Mouse (Mus musculus): ENCODE results near the gene Iqca. TPM values are rescaled to one million over a fixed set of nuclear protein-coding genes. Genes with fewer than 3 reads are reported as not detected.

Iqca gene
- total RNA-seq, 2 experiments from 2014 or later: 0.79 to 0.88 TPM

DNA sequence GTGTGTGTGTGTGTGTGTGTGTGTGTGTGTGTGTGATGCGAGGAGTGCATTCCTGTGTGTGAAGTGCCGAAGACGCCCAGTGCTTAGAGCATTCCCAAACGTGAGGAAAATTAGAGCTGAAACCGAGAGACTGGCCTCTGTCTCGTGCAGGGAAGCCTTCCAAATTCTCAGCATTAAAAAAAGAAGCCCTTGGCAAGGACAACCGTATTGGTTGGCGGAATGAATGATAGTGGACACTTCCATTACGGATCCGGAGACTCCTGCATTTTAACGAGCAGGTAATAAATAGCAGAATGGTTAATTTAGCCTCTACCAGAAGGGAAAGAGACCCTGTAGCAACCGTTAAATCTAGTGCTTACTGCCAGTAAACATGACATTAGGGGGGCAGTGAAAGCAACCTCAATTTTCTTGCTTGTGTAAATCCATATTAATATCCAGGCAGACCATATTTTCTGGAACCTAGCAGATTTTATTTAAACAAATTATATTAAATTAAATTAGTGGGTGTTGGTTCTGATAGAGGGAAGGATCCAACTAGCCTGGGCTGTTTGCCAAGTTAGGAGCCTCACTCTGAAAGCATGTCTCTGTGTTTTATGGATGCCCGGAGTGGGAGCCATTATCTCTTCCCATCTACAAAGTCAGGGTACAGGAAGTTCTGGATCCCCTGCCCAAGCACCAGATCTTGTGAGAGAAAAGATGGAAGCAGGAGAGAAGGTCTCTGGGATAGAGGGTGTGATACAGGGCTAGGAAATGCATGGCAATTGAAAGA, 81.2 kb downstream of the Iqca start:
- DNase-seq: no peak
- intact Hi-C loops (cut with DNase I): no loop called here

DNA sequence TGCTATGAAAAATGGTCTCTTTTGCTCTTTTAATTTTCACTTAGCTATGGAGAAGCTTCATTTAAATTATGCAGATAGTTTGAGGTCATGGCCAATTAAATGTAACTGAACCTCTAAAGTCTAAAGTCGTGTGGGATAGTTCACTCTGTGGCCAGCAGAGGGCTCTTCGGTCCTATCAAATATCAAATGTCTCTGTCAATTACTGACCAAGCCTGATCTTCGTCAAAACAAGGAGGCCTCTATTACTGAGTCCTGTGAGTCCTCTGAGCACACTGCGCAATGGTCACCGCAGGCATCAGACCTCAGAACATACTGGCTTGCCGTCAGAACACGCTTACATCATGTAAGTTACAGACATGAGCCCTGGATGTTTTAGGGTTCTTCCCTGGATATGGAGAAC, 92.6 kb downstream of the Iqca start:
- peak; percentile 66 for DNase-seq
- intact Hi-C loops (cut with DNase I): loop anchor here (2.0 to 5.0 kb wide), 2 partner anchors 147 to 528 kb away; no protein-coding TSS in a partner anchor

DNA sequence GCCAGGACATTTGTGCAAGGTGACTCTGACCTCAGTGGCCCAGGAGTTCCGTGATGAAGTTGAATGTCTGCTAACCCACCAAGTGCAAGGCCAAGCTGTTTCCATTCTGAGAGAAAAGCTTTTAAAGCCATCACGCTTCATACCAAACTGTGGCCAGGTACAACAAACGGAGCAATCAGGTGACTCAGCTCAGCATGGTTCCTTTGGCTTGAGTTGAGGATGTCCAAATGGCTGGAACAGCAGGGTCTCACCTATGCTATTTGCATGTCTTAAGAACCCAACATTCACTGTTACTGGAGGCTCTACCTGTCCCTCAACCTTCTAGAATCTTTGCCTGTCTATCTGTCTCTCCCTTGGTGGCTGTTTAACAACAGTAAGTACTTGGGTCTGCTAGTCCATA, 93.1 kb downstream of the Iqca start:
- intact Hi-C loops (cut with DNase I): loop anchor here (2.0 to 5.0 kb wide), 2 partner anchors 147 to 529 kb away; no protein-coding TSS in a partner anchor
- no peak for DNase-seq

DNA sequence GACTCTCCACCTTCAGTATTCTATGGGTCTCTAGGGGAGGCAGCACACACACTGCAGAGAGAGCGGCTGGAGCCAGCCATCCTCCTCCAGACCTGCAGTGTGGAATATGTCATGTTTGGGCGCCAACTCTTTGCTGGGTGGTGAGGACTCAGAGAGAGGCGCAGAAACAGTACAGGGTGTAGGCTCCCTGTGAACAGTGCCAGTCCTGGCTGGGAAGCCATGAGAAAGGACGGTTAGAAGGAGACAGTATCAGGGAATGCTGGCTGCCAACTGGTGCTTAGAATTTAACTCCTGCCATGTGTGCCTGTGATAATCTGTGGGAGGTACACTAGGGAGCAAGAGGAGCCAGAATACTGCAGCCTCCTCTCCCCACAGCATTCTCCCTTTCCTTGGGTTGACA, 98.2 kb downstream of the Iqca start:
- DNase-seq: no peak
- intact Hi-C loops (cut with DNase I): no loop called here

DNA sequence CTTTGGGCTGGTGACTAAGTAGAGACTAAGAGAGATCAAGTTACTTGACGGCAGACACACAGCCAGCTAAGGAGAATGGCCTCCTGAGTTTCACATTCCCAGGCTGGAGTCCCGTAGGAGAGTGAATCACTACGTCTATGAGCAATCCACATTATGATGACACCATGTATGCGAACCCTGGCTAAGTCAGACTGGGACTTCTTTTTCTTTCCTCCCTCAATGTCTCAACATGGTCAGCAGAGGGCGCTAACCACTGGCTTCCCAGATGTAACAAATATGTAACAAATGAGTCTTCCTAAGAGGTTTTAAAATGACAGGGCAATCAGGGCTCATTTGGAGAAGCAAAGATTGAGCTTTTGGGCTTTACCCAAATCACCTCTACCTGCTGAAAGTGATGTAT, 101.9 kb downstream of the Iqca start:
- DNase-seq: peak; percentile 52
- intact Hi-C loops (cut with DNase I): no loop called here

DNA sequence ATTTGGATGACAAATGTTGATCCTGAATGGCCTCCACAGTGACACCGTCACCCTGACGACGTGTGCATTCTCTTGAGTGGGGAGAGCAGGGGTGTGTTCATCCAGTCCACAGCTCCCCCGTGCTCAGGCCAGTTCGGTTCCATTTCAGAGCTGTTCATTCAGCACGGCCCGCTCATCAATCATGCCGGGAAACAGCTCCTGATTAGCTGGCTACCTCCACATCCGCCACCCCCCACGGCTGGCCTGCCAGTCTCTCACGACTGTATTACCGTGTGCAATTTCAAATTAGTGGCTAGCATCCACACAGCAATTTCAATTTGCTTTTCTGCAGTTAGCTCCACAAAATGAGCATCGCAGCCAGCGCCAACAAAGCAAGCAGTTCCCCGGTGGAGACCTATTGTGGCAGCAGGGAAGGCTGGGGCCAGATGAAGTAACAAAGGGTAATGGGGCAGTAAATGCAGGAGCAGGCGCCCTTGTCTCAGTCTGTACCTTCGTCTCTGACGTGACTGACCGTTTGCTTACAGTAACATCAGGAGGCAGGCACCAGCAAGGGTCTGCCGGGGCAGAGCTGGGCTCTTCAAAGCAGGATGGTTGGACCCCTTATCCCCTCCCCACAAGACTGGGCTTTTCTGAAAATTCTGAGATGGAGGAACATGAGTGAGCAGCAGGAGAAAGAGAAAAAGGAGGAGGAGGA, 103.0 kb downstream of the Iqca start:
- intact Hi-C loops (cut with DNase I): no loop called here
- no peak for DNase-seq

DNA sequence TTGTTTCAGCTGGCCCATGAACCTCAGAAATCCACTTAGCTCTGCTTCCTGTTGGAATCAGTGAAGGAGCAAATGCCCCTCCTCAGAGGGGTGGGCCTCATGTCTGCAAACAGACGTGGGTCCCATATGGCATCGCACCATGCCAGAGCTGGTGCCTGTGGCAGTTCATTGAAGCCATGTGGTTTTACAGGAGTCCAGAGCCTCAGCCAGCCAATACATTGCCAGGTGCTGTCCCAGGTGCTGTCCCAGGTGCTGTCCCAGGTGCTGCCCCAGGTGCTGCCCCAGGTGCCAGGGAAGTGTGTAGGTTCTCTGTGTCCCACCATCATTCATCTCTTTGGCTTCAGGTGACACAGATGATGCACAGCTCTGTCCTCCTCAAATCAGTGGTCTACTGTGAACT, 124.9 kb downstream of the Iqca start:
- intact Hi-C loops (cut with DNase I): no loop called here
- DNase-seq: peak; percentile 47

DNA sequence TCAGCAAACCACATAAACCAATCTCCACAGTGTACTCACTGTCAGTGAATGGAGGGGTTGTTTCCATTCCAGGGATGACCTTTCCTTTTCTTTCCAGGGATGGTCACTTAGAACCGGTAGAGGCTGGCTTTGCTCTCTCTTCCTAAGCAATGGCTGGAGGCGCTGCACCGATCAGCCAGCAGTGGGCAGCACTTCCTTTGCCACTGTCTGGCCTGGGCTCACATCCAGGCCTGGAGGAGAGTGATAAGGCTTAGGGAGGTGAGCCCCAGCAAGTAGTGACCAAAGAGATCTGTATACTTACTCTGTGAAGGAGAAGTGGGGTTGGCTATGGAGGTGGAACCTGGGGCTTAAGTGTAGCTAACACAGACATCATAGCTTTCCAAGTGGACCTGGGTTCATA, 126.3 kb downstream of the Iqca start:
- intact Hi-C loops (cut with DNase I): no loop called here
- peak; percentile 47 for DNase-seq

DNA sequence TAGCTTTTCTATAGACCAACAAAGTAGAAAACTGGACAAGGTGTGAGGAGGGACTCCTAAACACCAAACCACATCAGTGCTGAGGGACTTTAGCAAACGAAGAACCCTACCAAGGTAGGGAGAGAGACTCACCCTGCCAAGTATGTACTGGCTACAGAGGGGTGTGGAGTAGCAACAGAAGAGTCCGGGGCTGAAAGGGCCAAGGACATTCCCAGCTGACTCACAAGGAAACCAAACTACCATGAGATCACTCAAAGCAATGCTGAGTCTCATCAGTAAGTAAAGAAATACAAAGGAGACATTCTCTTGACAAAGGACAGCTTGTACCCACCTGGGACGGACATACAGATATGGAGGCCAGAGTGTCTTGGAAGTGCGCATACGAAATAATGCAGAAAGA, 132.9 kb downstream of the Iqca start:
- intact Hi-C loops (cut with DNase I): no loop called here
- DNase-seq: no peak

DNA sequence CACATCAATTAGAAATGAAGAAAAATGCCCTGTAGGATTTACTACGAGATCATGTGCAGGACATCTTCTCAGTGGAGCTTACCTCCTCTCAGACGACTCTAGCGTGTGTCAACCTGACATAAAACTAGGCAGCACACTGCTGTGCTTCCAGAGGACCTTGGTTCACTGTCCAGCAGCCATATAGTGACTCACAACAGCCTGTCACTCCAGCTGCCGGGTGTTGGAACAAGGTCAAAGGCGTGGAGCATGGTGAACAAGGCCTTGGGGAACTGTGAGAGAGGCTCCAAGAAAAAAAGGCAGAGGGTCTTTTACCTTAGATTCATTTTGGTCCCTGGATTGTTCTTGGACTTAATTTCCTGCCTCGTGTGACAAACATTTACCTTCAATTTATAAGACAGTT, 135.1 kb downstream of the Iqca start:
- intact Hi-C loops (cut with DNase I): no loop called here
- no peak for DNase-seq

DNA sequence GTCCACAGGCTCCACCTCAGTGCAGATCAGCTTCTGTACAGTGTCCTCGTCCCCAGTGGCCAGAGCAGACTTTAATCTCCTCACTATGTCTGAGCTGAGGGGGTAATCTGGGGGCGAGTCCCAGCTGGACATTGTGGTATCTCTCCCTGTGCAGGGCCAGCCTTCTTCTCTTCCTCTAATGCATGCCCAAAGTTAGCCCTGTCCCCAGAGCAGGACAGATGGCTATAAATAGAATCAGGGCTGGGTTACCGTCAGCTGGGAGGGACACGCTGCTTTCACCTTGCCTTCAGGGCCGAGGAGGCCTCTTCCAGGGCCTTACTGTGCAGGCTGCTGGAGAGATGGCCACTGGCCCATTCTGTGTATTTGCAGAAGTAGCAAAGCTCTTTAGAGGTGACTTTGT, 138.8 kb downstream of the Iqca start, which contains the start of gene Asb18:
Gene Asb18, minus strand, starts transcription at position 221 of the 400 bp plus-strand sequence.
- no peak for DNase-seq
- intact Hi-C loops (cut with DNase I): no loop called here

DNA sequence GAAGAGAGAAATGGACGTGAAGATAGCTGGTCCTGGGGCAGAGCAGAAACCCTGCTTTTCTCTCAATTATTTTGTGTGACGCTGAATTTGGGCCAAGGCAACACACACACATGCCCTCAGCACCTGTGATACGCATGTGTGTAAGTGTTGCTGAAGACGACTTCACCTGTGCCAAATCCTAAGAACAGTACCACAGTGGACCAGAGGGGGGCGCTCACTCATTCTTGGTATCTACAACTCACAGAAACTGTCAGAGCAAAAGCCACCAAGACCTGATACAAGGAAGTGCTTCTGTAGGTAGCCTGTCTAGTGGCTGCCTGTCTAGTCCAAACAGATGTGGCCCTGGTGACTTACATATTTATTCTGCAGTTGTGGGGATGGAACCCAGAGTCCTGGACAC, 139.9 kb downstream of the Iqca start:
- intact Hi-C loops (cut with DNase I): no loop called here
- DNase-seq: no peak

DNA sequence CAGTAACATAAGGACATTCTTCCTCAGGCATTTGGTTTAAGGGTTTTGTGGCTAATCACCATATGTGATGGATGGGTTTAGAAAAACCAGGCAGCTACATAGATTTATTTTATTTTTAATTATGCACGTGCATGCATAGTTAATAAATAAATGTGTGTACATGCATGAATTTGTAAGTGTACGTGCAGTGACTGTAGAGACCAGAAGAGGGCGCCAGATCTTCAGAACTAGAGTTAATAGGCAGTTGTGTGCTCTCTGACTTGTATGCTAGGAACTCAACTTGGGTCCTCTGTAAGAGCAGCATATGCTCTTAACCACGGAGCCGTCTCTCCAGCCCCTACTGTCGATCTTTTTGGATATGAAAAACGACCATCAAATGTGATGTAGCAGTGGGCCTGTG, 140.4 kb downstream of the Iqca start:
- no peak for DNase-seq
- intact Hi-C loops (cut with DNase I): no loop called here

DNA sequence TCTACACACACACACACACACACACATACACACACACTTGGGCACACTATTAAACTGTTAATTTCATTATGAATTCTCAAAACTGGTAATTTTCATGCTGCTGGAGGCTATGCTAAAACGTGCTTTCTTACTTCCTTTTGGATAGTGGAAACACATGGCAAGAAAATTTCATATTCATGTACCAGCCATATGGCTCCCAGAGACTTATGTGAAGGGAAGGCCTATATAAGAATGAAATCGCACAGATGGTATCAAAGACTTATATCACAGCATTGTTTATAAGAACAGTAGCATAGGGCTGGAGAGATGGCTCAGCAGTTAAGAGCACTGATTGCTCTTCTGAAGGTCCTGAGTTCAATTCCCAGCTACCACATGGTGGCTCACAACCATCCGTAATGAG, 141.0 kb downstream of the Iqca start:
- no peak for DNase-seq

DNA sequence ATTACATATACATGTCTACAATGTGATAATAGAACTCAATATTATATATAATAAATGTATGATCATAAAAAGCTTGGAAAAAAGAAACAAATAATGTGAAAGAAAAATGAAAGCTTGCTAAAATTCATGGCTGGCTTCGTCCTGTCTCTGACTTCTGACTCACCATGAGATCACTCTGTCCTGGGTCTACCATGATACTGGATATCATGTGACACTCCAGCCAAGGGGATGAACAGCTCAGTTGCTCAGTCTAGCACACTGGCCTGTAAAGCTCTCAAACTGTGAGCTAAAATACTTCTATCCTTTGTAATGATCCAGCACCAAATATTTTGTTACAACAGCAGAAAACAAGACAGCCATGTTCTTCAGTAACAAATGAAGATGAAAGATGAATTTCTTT, 143.1 kb downstream of the Iqca start:
- intact Hi-C loops (cut with DNase I): no loop called here
- DNase-seq: no peak

More for the DNA sequence above, 141.0 kb downstream of the Iqca start:
- intact Hi-C loops (cut with DNase I): no loop called here

DNA sequence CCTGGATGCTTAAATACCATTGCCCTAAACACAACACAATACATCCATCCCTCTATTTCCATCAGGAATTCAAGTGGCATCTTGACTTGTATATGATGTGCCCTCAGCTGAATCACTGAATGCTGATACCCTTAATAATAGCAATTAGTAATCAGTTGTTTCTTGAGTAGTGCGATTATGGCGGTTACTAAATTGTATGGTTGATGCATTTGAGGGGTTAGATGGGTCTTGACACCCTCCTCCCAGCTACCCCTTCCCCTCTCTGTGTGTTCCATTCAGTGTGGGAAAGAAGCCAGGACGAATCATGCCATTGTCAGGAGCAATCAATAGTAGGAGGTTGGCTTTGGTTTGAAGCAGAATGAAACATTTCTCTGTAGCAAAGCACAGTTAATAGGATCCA, 144.0 kb downstream of the Iqca start:
- DNase-seq: no peak
- intact Hi-C loops (cut with DNase I): no loop called here

DNA sequence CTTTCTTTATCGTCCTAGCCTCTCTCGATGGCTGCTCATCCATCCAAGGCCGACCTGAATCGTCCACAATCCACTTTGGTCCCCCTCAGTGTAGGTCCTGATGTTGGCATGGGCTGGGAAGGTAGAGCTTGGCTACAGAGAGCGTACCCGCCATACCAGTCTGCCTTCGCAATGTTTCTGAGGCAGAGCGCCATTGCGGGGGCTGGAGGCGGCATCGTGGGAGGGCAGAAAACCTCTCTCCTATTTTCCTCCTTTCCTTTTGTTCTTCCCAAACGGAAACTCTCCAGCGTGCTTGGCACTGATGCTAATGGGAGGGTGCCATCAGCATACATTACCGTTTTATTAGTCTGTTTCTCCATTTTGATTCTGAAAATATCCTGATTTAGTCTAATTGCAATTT, 146.5 kb downstream of the Iqca start:
- DNase-seq: no peak
- intact Hi-C loops (cut with DNase I): no loop called here

DNA sequence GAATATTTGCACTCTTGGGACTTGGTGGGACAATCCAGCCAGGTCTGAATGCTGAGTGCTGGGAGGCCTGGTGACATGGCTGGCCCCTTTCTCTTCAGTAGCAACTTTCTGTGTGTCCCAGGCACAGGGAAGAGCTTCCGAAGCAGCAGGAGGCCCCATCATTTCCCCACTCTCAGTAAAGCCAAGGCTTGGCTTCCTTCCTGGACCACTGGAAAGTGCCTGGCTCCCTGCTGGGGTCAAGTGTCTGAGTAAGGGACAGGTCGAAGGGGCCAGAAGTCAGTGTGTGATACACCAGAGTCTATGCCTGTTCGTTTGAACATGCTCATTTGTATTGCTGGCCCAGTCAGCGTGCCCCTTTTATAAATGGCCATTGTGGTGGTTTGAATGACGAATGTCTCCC, 152.2 kb downstream of the Iqca start:
- no peak for DNase-seq
- intact Hi-C loops (cut with DNase I): no loop called here

DNA sequence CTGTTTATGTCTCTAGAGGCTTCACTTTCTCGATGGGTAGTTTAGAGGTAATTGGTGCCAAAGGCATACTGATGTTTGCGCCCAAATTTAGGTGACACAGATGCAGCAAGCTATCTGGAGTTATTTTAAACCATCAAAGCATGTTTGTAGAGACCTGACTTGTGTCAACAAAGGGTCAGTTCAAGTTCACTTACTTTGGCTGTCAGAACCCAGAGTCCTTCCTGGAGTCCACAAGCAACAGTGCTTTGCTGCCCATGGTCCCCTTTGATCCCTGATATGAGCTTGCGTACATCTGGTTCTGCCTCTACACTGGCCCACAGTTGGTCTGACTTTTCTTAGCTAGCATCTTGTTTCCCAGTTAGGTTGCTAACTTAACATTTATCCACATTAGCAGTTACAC, 153.3 kb downstream of the Iqca start:
- intact Hi-C loops (cut with DNase I): no loop called here
- DNase-seq: no peak

DNA sequence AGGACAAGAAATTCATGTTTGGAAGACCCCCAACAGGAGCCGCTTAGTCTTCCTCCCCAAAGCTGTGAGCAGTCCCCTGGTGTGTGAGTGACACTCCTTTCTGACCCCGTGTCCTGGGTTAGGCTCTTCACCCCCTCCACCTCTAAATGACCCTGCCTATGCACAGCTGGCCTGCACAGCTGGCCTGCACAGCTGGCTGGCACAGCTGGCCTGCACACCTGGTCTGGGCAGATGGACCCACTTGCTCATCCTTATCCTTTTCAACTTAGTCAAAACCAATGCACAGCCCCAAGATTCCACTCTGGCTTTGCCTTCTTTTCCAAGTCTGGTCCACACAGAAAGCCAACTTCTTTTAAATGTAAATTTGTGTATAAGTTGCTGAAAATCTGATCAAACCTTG, 154.5 kb downstream of the Iqca start:
- DNase-seq: no peak

DNA sequence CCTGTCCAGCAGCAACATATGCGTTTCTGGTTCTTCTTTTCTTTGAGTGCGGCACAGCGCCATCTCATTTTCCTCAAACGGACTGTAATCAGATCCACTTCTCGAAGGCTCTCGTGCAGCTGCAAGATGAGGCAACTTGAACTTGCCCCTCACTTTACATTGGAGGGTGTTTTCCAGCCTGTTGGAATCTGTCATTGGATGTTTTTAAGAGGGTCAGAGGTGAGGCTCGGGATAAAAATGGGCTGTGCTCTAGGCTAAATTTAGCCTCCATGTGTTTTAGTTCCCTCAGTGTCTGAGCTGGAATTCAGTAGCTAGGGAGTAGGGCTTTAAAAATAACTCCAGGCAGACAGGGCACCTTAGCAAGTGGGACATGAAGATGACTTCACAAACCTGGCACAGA, 155.1 kb downstream of the Iqca start:
- intact Hi-C loops (cut with DNase I): no loop called here

More for the DNA sequence above, 154.5 kb downstream of the Iqca start:
- intact Hi-C loops (cut with DNase I): no loop called here

DNA sequence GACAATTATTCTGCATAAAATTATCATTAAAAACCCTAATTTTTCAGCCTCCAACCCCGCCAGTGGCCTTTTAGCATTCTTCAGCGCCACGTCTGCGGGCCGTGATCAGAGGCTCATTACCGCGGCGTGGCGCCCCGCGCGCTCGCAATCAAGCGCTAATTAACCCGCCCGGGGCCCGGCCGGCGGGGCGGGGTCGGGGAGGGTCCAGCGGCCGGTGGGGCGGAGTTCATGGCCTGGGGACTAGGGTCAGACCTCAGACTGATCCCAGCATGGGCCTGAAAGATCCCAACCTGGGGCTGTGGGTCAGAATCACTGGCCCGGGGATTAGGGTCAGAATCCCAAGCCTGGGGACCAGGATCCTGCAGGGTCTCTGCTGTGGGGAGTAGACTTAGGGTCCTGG, 160.9 kb downstream of the Iqca start:
- DNase-seq: no peak
- intact Hi-C loops (cut with DNase I): no loop called here

More for the DNA sequence above, 155.1 kb downstream of the Iqca start:
- DNase-seq: no peak

All from left cerebral cortex, postnatal 4 days (tissue).